Comparison of ENCODE assay signal across 24 mouse cellular contexts in the genomic region with DNA sequence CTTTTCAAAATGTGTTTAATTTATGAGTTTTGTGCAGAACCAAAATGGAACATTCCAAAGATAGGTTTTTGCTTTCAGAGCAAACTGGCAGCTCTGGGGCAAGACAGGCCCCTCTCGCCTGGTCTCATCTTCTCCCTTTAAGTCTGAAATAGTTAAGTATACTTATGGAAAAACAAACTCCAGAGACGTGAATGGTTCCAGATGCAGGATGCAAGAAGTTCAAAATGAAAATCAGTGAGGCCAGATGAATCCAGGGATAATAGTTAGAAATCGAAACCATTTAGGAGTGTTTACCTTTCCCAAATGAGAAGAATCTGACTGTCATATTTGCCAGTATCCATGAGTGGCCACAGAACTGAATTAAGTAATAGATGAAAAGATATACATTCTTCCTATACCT. TPM values are rescaled to one million over a fixed set of nuclear protein-coding genes. Genes with fewer than 3 reads are reported as not detected.
DNase-seq lines count a peak whose midpoint lies in the region; ATAC-seq and TF ChIP-seq lines count a peak whose summit lies in the region.
"Had no signal": no experiment of that assay in that cellular context is flagged by ENCODE, and none has a peak within 500 bp of the region (broad histone marks: within the 10 kb centered on the region; RNA-seq: fewer than 3 reads in every experiment).

No protein-coding gene starts in this region.

- no peak overlapping the region for H3K9ac ChIP-seq in kidney, embryonic 15.5 days
- no peak overlapping the region for H3K9ac ChIP-seq in kidney, embryonic 16.5 days (replicated peaks; ENCODE audit: low read length)
- no peak overlapping the region for H3K9ac ChIP-seq in embryonic facial prominence, embryonic 12.5 days
- H3K9ac ChIP-seq in embryonic facial prominence, embryonic 13.5 days: no peak overlapping the region
- H3K9ac ChIP-seq: forebrain, embryonic 13.5 days; forebrain, postnatal 0 days; hindbrain, embryonic 12.5 days; hindbrain, embryonic 15.5 days; intestine, embryonic 15.5 days had no signal

- no peak for TF ChIP-seq CTCF in embryonic fibroblast, embryonic 13.5 days (IDR thresholded peaks at IDR 0.05; ENCODE audit: borderline replicate concordance, insufficient read depth, low read length)

- no peak for ATAC-seq in kidney, embryonic 15.5 days (replicated peaks; ENCODE audit: low FRiP score)
- no peak for ATAC-seq in kidney, embryonic 16.5 days (ENCODE audit: low FRiP score, low TSS enrichment)
- no peak for ATAC-seq in embryonic facial prominence, embryonic 12.5 days (ENCODE audit: insufficient number of reproducible peaks, insufficient read depth, low FRiP score, low TSS enrichment)
- ATAC-seq in embryonic facial prominence, embryonic 13.5 days (ENCODE audit: insufficient number of reproducible peaks, insufficient read depth, low FRiP score, low TSS enrichment, low read depth): no peak
- ATAC-seq: CD4-positive, CD25-positive, alpha-beta regulatory T cell, adult 4 months; forebrain, embryonic 13.5 days; intestine, embryonic 15.5 days had no signal

- H3K4me3 ChIP-seq in kidney, embryonic 15.5 days (replicated peaks): no peak overlapping the region
- no peak overlapping the region for H3K4me3 ChIP-seq in kidney, embryonic 16.5 days (ENCODE audit: low read length)
- no peak overlapping the region for H3K4me3 ChIP-seq in embryonic facial prominence, embryonic 12.5 days
- no peak overlapping the region for H3K4me3 ChIP-seq in embryonic facial prominence, embryonic 13.5 days
- no peak overlapping the region for H3K4me3 ChIP-seq in embryonic fibroblast, embryonic 13.5 days (ENCODE audit: insufficient read depth, low read length)
- H3K4me3 ChIP-seq: forebrain, embryonic 10.5 days; forebrain, embryonic 13.5 days; heart, adult 2 months; heart, embryonic 10.5 days; hindbrain, embryonic 12.5 days; hindbrain, embryonic 15.5 days; intestine, embryonic 15.5 days had no signal

- no peaks in the 10 kb centered on the region for H3K36me3 ChIP-seq in kidney, embryonic 15.5 days
- H3K36me3 ChIP-seq in kidney, embryonic 16.5 days (ENCODE audit: insufficient read depth, low read length): no peaks in the 10 kb centered on the region
- no peaks in the 10 kb centered on the region for H3K36me3 ChIP-seq in embryonic facial prominence, embryonic 12.5 days
- H3K36me3 ChIP-seq in embryonic facial prominence, embryonic 13.5 days: no peaks in the 10 kb centered on the region
- H3K36me3 ChIP-seq: forebrain, embryonic 10.5 days; heart, embryonic 10.5 days; hindbrain, embryonic 12.5 days; hindbrain, embryonic 15.5 days; intestine, embryonic 15.5 days had no signal

- no peaks in the 10 kb centered on the region for H3K27me3 ChIP-seq in kidney, embryonic 15.5 days
- no peaks in the 10 kb centered on the region for H3K27me3 ChIP-seq in kidney, embryonic 16.5 days (ENCODE audit: insufficient read depth, low read length)
- no peaks in the 10 kb centered on the region for H3K27me3 ChIP-seq in embryonic facial prominence, embryonic 12.5 days
- no peaks in the 10 kb centered on the region for H3K27me3 ChIP-seq in embryonic facial prominence, embryonic 13.5 days
- H3K27me3 ChIP-seq: forebrain, embryonic 13.5 days; hindbrain, embryonic 12.5 days; hindbrain, embryonic 15.5 days; intestine, embryonic 15.5 days had no signal

- TF ChIP-seq POLR2A in embryonic fibroblast, embryonic 13.5 days (IDR thresholded peaks at IDR 0.05; ENCODE audit: low read depth, low read length): no peak

- peak overlapping the region; percentile 18; the same call in 1 of the 2 replicates for H3K27ac ChIP-seq in kidney, embryonic 15.5 days
- no peak overlapping the region for H3K27ac ChIP-seq in kidney, embryonic 16.5 days (ENCODE audit: low read length)
- H3K27ac ChIP-seq in embryonic facial prominence, embryonic 12.5 days: 0 out of 2 replicates have a peak overlapping the region, but pooled peaks have one; percentile 33
- peak overlapping the region; percentile 75 for H3K27ac ChIP-seq in embryonic facial prominence, embryonic 13.5 days
- peak overlapping the region; percentile 76 for H3K27ac ChIP-seq in embryonic fibroblast, embryonic 13.5 days (ENCODE audit: insufficient read depth, low read length)
- H3K27ac ChIP-seq: forebrain, embryonic 10.5 days; forebrain, embryonic 13.5 days; heart, adult 2 months; heart, embryonic 10.5 days; hindbrain, embryonic 12.5 days; hindbrain, embryonic 15.5 days had no signal

- H3K9me3 ChIP-seq in kidney, embryonic 15.5 days (replicated peaks): no peaks in the 10 kb centered on the region
- no peaks in the 10 kb centered on the region for H3K9me3 ChIP-seq in kidney, embryonic 16.5 days (ENCODE audit: low read length)
- H3K9me3 ChIP-seq in embryonic facial prominence, embryonic 12.5 days: no peaks in the 10 kb centered on the region
- H3K9me3 ChIP-seq in embryonic facial prominence, embryonic 13.5 days: no peaks in the 10 kb centered on the region
- H3K9me3 ChIP-seq: forebrain, embryonic 10.5 days; forebrain, embryonic 13.5 days; heart, embryonic 10.5 days; hindbrain, embryonic 12.5 days; hindbrain, embryonic 15.5 days; intestine, embryonic 15.5 days had no signal

- H3K4me1 ChIP-seq in kidney, embryonic 15.5 days: peaks cover 27% of the 10 kb centered on the region
- H3K4me1 ChIP-seq in kidney, embryonic 16.5 days (ENCODE audit: insufficient read depth, low read length): peaks cover 21% of the 10 kb centered on the region
- H3K4me1 ChIP-seq in embryonic facial prominence, embryonic 12.5 days: peaks cover 11% of the 10 kb centered on the region
- peaks cover 28% of the 10 kb centered on the region for H3K4me1 ChIP-seq in embryonic facial prominence, embryonic 13.5 days
- H3K4me1 ChIP-seq in embryonic fibroblast, embryonic 13.5 days (ENCODE audit: control insufficient read depth, insufficient read depth, low read length): peaks cover 11% of the 10 kb centered on the region; the same call in 1 of the 2 replicates

- 71% methylated on average over 3 of the region's 3 CpGs for WGBS in kidney, embryonic 15.5 days
- WGBS in kidney, embryonic 16.5 days: 79% methylated on average over 3 of the region's 3 CpGs
- WGBS in embryonic facial prominence, embryonic 12.5 days: 38% methylated on average over 3 of the region's 3 CpGs
- 29% methylated on average over 3 of the region's 3 CpGs for WGBS in embryonic facial prominence, embryonic 13.5 days

- no peak for DNase-seq in left cerebral cortex, adult 8-10 months (ENCODE audit: low spot score in 2 of 2)
- no peak for DNase-seq in adrenal gland, postnatal 25 days
- no peak for DNase-seq in right cerebral cortex, postnatal 10 days (ENCODE audit: low spot score in 2 of 2)
- DNase-seq: adrenal gland, postnatal 14 days; cerebellum, adult 11-12 months; cerebellum, adult 8-10 months; cerebellum, postnatal 36 days; embryo, embryonic 11 days; forebrain, postnatal 0 days; gastrocnemius, postnatal 10 days; gastrocnemius, postnatal 36 days; heart, adult 2 months had no signal

- no peak overlapping the region for H3K4me2 ChIP-seq in kidney, embryonic 15.5 days
- no peak overlapping the region for H3K4me2 ChIP-seq in kidney, embryonic 16.5 days (replicated peaks; ENCODE audit: low read depth, low read length)
- H3K4me2 ChIP-seq in embryonic facial prominence, embryonic 12.5 days (replicated peaks): no peak overlapping the region
- no peak overlapping the region for H3K4me2 ChIP-seq in embryonic facial prominence, embryonic 13.5 days
- H3K4me2 ChIP-seq: forebrain, embryonic 13.5 days; hindbrain, embryonic 12.5 days; hindbrain, embryonic 15.5 days had no signal

RNA-seq across cellular contexts. Expression of gene Hacd4, which starts 1.6 kb away (rescaled TPM):
- polyA plus RNA-seq in kidney, embryonic 15.5 days (2015; fragmentation: Nextera tagmentation; extraction: Ambion mirVana): 18.3 and 20.7 TPM in 2 replicates
- 20.3 and 21.1 TPM in 2 replicates for polyA plus RNA-seq in kidney, embryonic 16.5 days (2015; fragmentation: Nextera tagmentation; extraction: Ambion mirVana)
- polyA plus RNA-seq in embryonic facial prominence, embryonic 12.5 days (2016; fragmentation: Nextera tagmentation; extraction: Ambion mirVana): 6.0 and 6.9 TPM in 2 replicates
- 11.3 and 12.2 TPM in 2 replicates for polyA plus RNA-seq in embryonic facial prominence, embryonic 13.5 days (2015; fragmentation: Nextera tagmentation; extraction: Ambion mirVana)
- 26.8 and 38.7 TPM in 2 replicates for polyA plus RNA-seq in embryonic fibroblast, embryonic 13.5 days (2011; ENCODE audit: insufficient read length, low read depth, missing spikeins)
- total RNA-seq in left cerebral cortex, adult 8-10 months (2022): 1 to 10 TPM; 1.5 to 2.5 (median 2.1) TPM
- 3.9 and 4.9 TPM in 2 replicates for total RNA-seq in adrenal gland, postnatal 25 days (2021)
